Mouse (Mus musculus) heart, postnatal 14 days (tissue): ENCODE data around the gene Gm10306. TPM values are rescaled to one million over a fixed set of nuclear protein-coding genes. Genes with fewer than 3 reads are reported as not detected.

Experiments
- DNase-seq, 2 experiments: peaks; one replicate each; pipeline ENCODE4 v3.0.0; 2021 to 2022
- intact Hi-C: fragments of 180-260 bp; cut with DNase I; formaldehyde crosslinking; loops from one replicate; pipeline ENCODE4 v1.15.1; 2025
- long read RNA-seq, 2 experiments: library from polyadenylated mRNA; stranded (forward); transcript quantifications; one replicate each; pipeline ENCODE4 v2.0.0; 2021
- total RNA-seq, 2 experiments: library from RNA; stranded (reverse); gene quantifications; 2 replicates each; pipeline ENCODE4 v1.2.3; 2021

The Gm10306 gene
- total RNA-seq, result not detected
- long read RNA-seq, experiment 1, result 0 reads
- long read RNA-seq, experiment 2, result 0 reads

DNA sequence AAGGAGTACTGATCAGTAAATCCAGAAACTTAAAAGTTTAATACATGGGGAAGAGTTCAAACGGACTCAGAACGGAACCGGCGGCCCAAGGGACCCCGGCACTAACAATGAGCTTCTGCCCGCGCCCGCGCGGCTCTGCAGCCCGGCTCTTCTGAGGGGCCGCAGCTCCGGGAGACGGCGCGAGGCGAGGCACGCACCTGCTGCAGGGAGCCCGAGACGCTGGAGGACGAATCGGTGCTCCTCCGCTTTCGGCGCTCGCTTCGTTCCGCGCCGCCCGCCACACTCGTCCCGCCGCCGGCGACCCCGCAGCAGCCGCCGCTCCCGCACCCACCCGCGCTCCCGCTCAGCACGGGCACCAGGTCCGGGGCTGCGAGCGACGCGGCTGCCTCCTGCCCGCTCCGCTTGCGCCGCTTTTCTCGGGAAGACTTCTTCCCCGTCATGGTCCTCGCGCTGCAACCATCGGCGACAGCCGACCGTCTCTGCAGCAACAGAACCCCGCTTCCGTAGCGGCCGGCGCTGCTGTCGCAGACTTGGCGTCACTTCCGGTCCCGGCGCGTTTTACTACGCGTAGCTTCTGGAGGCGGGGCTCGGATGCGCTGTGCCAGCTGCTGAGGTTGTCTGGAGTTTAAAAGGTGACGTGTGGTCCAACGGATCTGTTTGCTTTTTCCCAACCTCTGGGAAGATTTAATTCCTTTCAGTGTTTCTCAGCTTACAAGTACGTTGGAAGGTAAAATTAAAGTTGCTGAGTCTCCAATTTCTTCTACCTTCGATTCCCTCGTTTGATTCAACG, at the start of gene Gm10306, which contains the start of gene Caap1:
Gene Gm10306 (plus strand): TSS at position 282 of the 790 bp plus-strand sequence.
Gene Caap1 (minus strand): TSS at position 532 of the 790 bp plus-strand sequence.
- intact Hi-C loops, result loop anchor here (5.0 kb wide), 1 partner anchor 46 kb away; the partner anchor contains the start of gene Plaa

DNA sequence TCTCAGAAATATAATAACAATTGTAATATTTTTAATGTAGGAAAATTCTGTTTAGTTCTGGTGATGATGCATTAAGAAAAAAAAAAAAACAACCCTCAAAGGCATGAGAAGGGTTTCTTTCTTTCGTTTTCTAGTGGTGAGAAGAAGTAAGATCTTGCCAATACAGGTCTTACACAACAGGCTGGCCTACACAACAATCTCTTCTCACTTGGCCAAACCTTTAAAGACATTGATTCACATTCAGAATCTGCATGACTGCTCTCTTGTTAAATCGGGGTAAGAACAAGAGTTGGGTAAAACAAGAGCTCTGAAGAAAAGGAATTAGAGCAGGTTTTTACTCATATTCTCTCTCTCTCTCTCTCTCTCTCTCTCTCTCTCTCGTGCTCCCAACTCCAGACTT, 41.0 kb upstream of the Gm10306 start:
- intact Hi-C loops, result no loop called here
- no peak for DNase-seq

More for the DNA sequence above, at the start of gene Gm10306, which contains the start of gene Caap1:
- DNase-seq, result peak; percentile 93 to 98

DNA sequence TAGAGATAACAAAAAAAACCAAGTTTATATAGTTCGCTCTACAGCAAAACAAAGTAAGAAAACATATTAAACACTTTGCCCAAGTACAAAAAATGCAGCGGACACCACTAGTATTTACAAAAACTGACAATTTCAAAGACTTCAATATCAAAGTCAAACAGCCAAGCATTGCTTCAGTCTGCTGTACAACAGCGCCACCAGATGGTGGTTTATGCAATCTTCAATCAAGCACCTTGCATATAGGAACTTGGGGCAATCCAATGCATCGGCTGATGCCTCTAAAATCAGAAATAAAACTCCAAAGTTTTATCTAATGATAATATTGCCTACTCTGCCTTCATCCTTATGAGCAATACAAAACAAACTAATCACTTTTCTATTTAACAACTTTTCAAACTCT, 38.7 kb upstream of the Gm10306 start:
- DNase-seq, result peak; percentile 55 to 71
- intact Hi-C loops, result loop anchor here (2.0 kb wide), 1 partner anchor 393 kb away; no protein-coding TSS in a partner anchor

DNA sequence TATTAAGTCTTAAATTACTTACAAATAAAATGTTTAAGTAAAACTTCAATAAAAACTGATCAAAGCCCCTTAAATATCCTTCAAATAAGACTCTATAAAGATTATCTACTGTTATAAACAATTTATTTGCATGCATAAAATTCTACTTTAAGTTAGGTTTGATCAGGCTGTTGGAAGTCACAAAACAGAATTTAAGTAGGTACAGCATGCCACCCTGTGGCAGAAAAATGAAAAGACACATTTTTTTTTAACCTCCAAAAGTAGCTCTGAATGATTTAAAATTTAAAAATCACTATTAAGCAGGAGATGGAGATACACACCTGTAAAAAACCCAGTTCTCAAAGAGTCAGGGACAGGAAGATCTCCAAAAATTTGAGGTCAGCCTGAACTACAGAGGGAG, 33.0 kb upstream of the Gm10306 start:
- DNase-seq, result no peak
- intact Hi-C loops, result no loop called here

DNA sequence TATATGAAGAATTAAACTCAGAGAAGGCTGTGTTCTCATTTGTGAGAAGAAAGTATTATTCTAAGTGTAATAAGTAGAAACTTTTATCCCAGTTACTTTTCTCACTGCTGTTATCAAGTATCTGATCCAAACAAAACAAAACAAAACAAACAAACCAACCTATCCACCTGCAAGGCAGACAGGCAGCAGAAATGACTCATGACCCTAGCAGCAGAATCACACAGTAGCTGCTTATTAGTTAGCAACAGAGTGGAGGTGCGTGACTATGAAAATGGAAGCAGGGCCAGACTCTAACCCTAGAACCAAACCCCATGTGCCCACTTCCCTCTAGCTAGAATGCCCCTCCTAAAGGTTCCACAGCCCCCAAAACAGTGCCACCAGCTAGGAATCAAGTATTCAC, 26.9 kb upstream of the Gm10306 start:
- no peak for DNase-seq
- intact Hi-C loops, result no loop called here

DNA sequence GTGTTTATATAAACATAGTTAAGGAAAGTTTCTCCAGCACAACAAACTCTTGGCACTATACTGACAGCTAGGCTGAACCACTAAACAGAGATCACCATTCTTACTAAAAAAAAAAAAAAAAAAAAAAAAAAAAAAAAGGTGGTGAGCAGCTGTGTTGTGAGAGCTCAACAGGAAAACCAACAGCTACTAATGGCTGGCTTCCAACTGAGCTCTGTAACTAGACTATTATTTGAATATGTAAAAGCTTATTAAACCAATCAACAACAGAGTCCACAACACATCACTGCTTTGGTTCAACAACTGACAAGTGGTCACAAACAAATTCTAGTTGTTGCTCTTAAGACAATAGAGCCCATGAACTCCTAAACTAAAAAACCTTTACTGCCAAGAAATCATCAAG, 23.1 kb upstream of the Gm10306 start:
- intact Hi-C loops, result no loop called here
- DNase-seq, result no peak

DNA sequence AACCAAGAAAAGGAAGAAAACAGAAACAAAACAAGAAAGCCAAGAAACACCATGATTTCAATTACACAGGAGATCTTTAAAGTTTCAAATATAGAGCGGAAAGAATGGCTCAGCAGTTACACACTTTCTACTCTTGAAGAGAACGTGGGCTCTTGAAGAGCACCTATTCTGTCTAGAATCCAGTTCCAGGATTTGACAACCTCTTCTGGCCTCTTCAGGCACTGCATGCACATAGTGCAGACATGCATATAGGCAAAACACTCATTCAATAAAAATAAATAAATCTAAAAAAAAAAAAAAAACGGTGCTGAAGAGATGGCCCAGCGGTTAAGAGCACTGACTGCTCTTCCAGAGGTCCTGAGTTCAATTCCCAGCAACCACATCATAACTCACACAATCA, 13.3 kb upstream of the Gm10306 start:
- DNase-seq, result no peak

DNA sequence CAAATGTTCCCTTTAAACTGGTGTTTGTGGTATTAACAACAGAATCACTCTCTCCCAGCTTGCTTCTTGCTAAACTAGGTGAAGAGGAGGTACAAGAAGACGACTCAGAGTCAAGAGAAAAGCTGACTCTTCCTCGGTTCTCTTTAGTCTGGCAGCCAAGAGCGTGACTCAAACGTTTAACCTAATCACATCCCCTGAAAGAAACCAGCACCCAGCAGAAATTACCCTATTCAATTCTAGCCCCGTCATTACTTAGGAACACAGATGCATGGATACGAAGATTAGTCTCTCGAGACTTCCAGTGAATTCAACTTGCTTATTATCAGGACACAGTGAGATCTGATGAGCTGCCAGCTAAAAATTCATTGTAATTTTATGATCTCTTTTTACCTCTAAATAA, 12.0 kb upstream of the Gm10306 start:
- intact Hi-C loops, result no loop called here

More for the DNA sequence above, 13.3 kb upstream of the Gm10306 start:
- intact Hi-C loops, result no loop called here

DNA sequence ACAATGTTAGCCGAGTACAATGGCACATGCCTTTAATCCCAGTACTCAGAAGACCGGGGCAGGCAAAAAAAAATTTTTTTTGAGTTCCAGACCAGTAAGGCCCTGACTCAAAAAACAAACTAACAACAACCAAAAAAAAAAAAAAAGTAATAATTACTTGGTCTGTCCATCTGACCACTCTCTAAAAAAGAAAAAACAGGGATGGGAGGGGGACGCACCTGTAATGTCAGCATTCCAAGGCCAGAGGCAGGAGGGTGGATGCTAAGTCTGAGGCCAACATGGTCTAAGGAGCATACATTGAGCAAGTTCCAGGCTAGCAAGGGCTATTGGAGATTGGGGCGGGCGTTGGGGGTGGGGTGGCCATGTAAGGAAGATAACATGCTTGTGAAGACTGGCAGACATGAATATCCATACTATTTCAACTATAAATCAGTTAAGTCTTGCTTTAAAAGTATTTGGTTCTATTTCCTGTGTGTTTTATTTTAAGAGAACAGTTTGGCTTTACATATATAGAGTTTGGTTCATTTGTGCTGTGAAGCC, 1.3 kb upstream of the Gm10306 start:
- intact Hi-C loops, result loop anchor here (5.0 kb wide), 1 partner anchor 47 kb away; the partner anchor contains the start of gene Plaa

More for the DNA sequence above, 12.0 kb upstream of the Gm10306 start:
- DNase-seq, result no peak

DNA sequence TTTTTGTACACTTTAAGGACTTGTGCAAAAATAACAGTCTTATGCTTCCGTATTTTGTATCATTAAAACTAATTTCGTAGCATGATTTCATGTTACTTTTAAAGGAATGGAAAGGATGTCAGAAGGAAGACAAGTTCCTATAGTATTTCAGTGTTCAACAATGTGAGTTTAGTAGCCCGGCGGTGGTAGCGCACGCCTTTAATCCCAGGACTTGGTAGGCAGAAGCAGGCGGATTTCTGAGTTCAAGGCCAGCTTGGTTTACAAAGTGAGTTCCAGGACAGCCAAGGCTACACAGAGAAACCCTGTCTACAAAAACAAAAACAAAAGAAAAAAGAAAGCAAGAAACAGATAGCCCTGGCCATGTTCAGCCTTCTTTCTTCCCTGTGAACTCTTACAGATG, 799 bp downstream of the Gm10306 start:
- no peak for DNase-seq
- intact Hi-C loops, result loop anchor here (5.0 kb wide), 1 partner anchor 45 kb away; the partner anchor contains the start of gene Plaa

More for the DNA sequence above, 1.3 kb upstream of the Gm10306 start:
- no peak for DNase-seq

DNA sequence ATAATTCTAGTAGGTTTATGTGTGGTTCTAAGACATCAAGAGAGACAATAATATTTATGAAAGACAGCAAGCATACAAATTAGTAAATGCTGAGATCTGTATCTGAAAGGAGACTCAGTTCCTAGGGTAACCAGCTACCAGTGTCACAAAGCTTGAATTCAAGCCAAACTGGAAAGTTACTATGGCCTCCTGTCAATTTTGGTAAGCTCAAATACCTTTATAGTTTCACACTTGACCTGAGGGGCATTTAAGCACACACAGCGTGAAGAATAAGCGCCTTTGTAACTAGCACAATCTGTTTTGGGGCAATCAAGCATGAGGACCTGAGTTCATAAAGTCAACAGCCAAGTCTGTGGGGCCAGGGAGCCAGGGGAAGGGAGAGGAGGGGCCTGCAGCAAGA, 2.9 kb downstream of the Gm10306 start:
- intact Hi-C loops, result loop anchor here (5.0 kb wide), 1 partner anchor 43 kb away; the partner anchor contains the start of gene Plaa
- no peak for DNase-seq

DNA sequence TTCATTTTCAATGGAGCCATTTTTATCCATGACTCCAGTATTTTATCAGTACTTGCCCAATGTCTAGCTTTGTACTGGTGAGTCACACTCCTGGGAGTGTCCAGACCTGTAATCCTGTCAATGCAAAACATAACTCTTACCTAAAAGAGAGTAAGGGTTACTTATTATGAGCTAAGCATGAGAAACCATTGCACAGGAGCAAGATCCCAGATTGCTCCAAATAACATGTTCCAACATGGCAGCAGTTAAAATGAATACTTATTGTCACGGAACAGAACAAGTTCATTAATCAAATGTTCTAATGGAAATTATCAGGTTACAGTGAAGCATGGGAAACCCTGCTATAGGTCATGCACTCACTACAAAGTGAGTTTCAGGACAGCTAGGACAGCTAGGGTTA, 4.0 kb downstream of the Gm10306 start:
- intact Hi-C loops, result no loop called here
- no peak for DNase-seq

DNA sequence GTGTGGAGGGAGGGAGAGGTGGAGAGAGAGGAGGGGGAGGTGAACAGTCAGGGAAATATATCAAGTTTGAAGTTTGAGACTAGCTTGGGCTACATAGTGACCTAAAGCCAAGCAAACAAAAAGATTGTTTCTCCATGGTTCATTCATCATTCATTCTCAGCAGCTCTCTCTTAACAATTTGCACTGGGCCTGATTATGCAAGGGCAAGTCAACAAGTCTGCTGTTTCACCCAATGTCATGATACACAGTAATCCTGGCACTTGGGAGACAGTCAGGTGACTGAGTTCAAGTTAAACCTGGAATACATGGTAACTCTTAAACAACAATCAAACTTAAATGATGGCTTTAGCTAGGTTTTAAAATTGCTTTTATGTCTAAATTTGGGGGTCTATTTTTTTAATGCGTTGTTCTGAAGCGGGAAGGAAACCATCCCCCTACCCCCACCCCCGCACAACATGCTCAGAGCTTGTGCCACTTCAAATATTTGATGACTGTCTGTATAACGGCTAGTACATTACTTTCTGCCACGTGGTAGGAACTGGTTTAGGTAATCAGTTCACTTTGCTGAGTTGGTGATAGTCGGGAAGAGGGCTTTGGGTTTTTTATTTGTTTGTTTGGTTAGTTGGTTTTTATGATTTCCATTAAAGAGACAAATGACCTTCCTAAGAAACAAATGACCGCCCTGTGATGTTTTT, 5.8 kb downstream of the Gm10306 start:
- DNase-seq, result no peak
- intact Hi-C loops, result no loop called here

DNA sequence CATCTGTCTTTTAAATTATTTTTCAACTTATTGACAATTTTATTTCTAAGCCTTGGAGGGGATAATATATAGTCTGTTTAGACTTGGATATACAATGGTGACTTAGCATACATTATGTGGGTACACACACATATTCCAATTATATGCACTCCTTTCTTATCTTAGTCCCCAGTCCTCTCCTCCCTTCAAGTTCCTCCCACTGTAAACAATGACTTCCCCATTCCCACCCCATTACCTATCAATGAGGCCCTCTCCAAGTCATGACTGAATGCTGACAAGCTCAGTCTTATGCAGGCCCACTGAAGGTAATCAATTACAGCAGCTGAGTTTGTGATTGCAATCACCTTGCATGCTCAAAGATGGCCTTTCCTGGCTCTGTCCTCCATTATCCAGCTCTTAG, 8.0 kb downstream of the Gm10306 start:
- intact Hi-C loops, result no loop called here
- no peak for DNase-seq

DNA sequence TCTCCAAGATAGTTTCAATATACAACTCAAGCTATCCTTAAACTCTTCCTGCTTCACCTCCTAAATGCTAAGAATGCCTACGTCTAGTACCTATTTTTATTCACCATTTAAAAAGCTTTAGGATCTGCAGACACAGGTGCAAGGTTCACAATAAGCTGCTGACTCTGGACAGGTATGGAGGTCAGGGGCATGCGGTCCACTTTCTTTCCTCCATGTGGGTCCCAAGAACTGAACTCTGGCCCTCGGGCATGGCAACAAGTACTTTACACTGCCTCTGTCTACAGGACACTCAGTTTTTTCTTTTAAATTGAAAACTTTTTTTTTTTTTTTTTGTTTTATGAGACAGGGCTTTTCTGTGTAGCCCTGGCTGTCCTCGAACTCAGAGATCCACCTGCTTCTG, 16.3 kb downstream of the Gm10306 start:
- no peak for DNase-seq
- intact Hi-C loops, result no loop called here

DNA sequence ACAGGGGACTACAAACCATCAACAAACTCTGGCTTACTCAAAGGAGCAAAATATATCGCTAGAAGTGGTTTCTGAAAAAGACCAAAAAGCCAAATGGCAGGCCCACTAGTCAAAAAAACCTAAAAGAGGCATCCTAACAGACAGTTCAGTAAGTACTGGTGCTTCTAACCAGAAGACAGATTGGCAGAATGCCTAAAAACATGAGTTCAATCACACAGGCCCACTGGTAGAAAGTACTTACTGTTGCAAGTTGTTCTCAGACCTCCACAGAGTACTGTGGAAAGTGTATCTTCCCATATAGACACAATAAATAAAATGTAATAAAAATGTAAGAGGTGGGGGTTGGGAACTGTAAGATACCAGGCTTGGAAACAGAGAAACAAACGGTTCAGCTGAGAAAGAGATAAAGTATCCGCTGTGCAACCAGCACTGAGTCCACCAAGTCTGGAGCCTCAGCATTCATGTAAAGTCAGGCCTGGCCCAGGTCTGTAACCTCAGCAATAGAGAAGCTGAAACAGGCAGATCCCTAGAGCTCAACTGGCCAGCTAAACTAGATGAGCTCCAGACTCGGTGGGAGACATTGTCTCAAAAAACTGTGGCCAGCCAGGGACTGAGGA, 35.5 kb downstream of the Gm10306 start:
- intact Hi-C loops, result no loop called here
- DNase-seq, result no peak

DNA sequence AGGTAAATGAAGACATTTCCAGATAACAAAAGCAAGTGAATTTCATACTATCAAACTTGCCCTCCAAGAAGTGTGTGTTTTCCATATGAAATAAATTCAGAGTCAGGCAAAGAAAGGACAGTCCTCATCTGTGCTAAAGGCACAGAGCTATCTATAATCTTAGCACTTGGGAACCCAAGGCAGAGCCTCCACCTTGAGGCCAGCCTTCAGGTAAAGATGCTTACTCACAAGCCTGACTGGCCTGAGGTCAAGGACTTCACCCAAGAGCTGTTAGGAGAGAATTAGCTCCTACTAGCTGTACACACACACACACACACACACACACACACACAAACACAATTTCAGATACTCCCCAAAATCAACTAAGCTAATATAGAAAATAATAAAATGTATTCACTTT, 36.4 kb downstream of the Gm10306 start:
- intact Hi-C loops, result no loop called here
- DNase-seq, result no peak

DNA sequence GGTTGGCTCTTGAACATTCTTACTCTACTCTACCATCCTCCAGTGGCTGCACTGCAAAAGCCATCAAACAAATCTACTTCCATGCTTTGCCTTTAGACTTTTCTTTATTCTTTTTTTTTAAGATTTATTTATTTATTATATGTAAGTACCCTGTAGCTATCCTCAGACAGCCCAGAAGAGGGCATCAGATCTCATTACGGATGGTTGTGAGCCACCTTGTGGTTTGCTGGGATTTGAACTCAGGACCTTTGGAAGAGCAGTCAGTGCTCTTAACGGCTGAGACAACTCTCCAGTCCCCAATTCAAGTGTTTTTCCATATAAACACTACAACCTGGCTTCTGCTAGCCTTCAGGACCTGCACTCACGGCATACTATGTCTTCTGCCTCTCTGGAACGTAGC, 45.0 kb downstream of the Gm10306 start:
- DNase-seq, result peak in 1 of 2 experiments; percentile 3
- intact Hi-C loops, result loop anchor here (5.0 kb wide), 1 partner anchor 44 kb away; the partner anchor contains the start of genes Caap1 and Gm10306

DNA sequence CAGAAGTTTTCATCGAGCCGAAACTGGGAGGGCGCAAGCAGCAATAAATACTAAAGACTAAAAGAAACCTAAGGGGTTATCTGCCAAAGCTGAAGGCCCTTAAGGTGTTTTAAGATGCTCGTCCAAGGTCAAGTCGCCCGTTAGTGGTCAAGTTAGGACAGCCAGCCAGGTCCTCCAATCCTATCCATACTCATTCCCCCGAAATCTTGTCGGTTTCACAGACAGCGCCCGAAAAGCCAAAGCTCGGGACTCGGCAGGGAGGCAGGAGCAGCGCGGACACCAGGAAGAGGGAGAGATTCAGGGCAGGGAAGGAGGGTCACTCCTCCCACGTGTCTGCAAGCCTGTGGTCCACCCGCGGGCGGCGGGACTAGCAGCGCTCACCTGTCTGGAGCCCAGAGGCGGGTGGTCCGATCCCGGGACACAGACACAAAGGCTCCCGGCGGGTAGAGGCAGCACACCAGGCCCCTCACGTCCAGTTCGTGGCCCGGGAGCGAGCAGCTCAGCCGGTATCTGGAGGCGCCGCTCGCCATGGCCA, 46.2 kb downstream of the Gm10306 start:
- intact Hi-C loops, result loop anchor here (5.0 kb wide), 1 partner anchor 45 kb away; the partner anchor contains the start of genes Caap1 and Gm10306
- DNase-seq, result no peak

DNA sequence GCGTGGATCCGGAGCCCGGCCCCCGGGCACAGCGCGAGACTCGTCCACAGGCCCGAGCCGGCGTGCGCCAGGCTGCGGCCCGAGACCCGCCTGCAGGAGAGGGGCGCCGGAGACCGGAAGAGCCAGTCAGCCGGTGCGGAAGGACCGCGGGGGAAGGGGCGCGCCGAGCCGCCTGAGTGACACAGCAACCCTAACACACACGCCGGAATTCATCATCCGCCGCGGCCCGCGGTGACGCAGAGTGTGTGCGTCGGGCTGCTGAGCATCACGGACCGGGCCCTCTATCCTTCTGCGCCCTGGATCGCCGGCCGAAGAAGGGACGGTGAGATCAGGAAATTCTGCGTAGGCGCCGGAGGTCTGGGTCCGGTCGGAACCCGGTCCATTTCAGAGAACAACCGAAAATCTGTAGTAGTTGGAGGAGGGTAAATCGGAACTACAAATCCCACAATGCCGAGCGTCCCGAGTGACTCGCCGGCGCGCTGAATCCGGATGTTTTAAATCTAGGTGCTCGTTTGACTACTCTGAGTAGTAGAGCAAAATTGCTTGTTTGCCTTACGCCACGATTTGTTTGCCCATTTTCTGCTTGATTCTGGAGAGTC, 46.8 kb downstream of the Gm10306 start, which contains the start of gene Plaa:
Gene Plaa (minus strand): TSS at position 214 of the 599 bp plus-strand sequence.
- intact Hi-C loops, result loop anchor here (5.0 kb wide), 1 partner anchor 46 kb away; the partner anchor contains the start of genes Caap1 and Gm10306
- DNase-seq, result peak; percentile 91 to 92
